Mouse (Mus musculus): Measurements from ENCODE around the gene Gsdme. TPM values are rescaled to one million over a fixed set of nuclear protein-coding genes. Genes with fewer than 3 reads are reported as not detected.

The Gsdme gene
- 23.8 and 24.7 TPM in 2 replicates for polyA plus RNA-seq (2012; rRNA removed)

GRCm38 (mm10) chr6:50263670-50264069, at the start of gene Gsdme:
Gene Gsdme (minus strand): TSS chr6:50263862.

Other genes starting within 250 kb of the Gsdme start
- gene Mpp6, start 153.6 kb downstream of the Gsdme start, polyA plus RNA-seq (2012; rRNA removed) = 30.6 and 32.4 TPM in 2 replicates
- gene Osbpl3, start 192.3 kb upstream of the Gsdme start, polyA plus RNA-seq (2012; rRNA removed) = 11.3 and 12.8 TPM in 2 replicates